Mouse (Mus musculus) kidney, postnatal 14 days (tissue): ENCODE results near the gene Arhgap31.
"Not testable (repeated sequence)": the region's sequence is repeated elsewhere in the genome, so short reads cannot be mapped to it uniquely, and the experiment has no call there.

Experiments used
- DNase-seq: peaks from one replicate; pipeline ENCODE4 v3.0.0; 2022; ENCODE audit warnings: mixed read lengths

Arhgap31 gene

DNA sequence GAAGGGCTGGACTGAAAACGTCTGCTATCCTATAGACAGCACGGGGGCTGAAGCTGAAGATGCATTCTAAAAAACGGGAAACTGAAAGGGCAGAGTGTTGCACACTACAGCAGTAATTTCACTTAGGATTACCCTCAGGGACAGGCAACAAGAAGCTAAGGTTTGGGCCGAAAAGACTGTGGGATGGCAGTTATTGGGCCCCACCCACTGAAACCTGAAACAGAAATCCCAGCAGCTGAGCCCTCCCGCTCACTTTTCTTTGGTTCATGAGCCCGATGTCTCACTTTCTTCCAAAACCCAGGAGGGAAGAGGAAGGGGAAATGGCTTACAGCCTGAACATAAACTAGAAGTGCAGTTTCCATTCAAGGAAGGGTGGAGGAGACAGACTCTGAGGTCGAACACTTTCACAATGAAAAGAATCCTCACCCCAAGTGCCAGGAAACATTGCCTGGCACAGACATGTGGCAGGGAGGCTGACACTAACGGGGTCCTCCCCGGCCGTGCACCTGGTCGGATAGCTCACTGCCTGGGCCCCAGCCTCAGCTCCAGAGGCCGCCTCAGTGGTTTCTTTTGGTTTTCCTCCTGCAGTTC lies 33.5 kb downstream of the Arhgap31 start:
- peak; percentile 42 for DNase-seq

GRCm38 (mm10) chr16:38678853-38679252 lies 34.2 kb downstream of the Arhgap31 start:
- DNase-seq, result no peak

GRCm38 (mm10) chr16:38677941-38678340 lies 35.1 kb downstream of the Arhgap31 start:
- not testable (repeated sequence) for DNase-seq

DNA sequence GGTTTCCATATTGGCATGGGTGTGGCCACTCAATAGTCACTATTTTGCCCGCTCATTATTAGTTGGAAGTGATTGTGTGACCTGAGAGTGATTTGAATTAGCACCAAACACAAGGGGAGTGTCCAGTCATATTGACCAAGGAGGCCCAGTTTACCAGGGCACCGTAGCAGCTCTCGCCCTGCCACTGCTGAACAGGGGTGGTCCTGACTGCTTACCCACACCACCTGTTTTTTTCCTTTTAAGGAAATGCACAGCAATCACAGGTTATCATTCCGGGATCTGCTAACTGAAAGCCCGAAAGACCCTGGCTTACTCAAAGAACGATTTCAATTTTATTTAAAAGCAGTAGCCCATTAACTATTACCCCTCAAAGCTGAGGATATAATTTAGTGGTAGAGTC lies 35.9 kb downstream of the Arhgap31 start:
- DNase-seq, result no peak

DNA sequence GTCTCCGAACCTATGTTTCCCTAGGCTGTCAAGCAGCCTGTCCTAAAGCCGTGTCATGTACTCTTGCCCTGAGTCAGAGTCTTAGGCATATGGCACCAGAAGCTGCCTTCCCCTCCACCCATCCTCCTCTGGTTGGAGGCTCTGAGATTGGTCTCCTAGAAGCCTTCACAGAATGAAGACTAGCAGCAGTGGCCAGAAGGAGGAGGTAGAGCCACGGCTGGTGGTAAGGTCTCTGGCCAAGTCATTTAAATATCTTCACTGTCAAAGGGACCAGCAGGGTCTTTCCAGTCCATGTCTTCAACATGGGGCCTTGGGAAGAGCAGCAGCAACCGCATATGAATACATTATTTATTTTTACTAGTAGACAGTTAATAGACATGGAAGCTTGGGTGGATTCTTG lies 36.4 kb downstream of the Arhgap31 start:
- DNase-seq, result no peak

DNA sequence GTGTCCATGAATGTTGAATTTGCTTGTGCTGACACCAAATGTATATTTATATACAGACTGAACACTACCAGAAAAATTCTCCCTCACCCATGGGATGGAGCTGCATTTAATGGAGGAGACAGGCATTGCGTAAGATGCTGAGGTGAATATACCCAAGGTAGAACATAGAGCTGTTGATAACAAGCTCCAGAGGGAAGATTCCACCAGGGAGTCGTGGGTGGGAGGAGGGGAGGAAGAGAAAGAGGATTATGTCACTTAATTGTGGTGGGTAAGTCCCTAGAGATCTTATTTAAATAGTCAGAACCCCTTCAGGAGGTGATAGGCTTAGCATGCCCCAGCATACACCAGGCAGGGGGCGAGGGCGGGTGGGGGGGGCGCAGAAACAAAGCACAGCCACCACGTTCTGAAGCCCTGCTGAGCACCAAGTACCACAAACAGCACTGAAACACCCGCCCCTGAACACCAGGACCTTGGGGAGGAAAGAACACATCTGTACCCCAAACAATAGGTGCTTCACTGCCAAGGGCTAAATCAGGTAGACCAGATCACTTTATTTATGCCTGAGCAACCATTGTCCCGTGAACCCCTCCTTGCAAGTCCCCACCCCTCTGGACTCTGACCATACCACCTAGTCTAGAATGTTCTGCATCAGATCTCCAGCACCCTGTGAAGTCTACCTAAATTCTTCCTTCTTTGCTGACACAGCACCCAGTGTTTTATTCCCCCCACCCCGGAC lies 37.3 kb downstream of the Arhgap31 start:
- no peak for DNase-seq

DNA sequence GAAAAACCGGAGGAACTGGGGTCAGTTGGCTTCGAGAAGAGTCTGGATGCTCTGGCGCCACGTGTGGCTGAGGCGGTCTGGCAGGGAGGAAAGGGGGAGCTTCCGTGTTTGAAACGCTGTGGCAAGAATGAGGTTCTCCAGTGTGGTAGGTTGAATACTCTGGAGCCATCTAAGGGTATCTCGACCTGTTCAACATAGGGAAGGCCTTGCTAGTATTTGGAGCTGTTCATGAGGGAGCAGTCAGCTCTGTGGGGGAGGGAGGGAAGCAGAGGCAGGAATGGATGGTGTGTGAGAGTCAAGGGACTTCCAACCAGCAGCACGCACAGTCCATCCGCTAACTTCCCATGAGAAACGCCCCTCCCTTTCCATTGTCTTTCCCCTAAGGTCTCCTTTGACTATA lies 38.2 kb downstream of the Arhgap31 start:
- no peak for DNase-seq

GRCm38 (mm10) chr16:38673511-38673910 lies 39.6 kb downstream of the Arhgap31 start:
- no peak for DNase-seq

DNA sequence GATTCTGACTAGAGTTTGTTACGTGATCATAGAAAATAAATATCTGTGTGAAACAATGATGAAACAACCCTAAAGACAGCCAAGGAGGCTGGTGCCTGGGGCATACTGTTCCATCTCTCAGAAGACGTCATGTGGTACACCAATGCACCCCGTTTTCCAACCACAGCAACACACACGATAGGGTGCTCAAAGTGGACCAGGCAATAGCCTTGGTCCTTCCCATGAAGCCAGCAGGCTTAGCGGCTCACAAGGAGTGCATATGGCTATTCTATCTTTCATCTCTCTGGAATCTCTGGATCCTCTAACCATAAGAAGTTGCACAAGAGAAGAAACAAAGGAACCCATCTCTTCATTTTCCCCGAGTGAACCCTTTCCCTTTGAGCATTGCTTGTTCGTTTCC lies 40.1 kb downstream of the Arhgap31 start:
- no peak for DNase-seq

GRCm38 (mm10) chr16:38672370-38672769 lies 40.7 kb downstream of the Arhgap31 start:
- DNase-seq, result no peak

GRCm38 (mm10) chr16:38670621-38671390 lies 42.3 kb downstream of the Arhgap31 start:
- DNase-seq, result no peak

DNA sequence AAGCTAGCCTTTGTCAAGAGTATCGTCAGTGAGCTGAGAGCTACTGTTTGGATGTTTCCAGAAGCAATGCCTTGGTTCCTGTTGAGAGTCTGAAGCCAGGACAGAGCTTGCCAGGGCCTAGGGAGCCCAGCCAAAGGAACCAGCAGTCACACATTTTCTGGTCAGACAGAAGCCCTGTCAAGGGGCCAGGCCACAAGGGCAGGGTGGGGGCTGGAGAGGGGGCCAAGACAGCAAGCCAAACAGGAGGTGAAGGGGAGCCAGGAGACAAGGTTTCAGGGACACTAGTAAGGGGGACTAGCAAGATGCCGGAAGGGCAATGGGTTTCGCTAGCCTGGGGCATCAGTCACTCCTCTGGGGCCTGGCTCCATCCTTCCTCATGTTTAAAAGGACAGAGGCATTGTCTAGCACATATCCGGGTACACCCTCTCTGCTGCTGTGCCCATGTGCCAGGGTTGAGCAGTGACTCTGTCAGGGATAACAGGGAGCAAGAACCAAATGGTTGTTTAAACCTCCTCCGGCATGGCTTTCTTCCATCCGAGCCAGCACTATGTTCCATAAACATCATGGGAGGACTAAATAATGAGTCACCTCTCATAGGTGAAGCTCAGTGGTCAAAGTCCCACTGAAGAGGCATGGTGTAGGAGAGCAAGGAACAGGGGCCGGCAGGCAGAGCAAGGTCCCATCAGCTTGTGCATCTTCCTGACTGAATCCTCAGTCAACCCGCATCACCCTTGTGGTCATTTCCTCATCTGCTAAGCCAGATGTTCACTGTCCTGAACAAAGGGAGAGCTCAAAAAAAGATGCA lies 44.0 kb downstream of the Arhgap31 start:
- DNase-seq, result peak; percentile 59

- peak; percentile 22 for DNase-seq
Measured at GRCm38 (mm10) chr16:38666523-38666922, 46.6 kb downstream of the Arhgap31 start.

GRCm38 (mm10) chr16:38666016-38666415 lies 47.1 kb downstream of the Arhgap31 start:
- no peak for DNase-seq

DNA sequence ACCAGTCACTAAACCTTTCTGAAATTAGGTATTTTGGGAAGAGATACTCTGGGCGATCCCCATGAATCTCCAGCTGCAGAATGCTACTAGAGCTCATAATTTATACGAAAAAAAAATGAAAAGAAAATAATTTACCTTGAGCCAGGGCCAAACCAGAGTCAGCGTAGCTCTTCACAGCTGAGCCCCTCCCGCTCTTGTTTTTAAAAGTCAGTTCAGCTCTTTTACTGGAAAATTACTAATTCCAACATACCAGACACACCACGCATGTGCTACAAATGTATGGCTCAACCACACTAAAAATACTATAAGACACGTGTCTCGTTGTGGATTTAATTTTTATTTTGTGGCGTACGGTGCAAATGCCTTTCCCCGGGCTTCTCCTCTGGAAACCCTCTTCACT lies 50.5 kb downstream of the Arhgap31 start:
- DNase-seq, result no peak

DNA sequence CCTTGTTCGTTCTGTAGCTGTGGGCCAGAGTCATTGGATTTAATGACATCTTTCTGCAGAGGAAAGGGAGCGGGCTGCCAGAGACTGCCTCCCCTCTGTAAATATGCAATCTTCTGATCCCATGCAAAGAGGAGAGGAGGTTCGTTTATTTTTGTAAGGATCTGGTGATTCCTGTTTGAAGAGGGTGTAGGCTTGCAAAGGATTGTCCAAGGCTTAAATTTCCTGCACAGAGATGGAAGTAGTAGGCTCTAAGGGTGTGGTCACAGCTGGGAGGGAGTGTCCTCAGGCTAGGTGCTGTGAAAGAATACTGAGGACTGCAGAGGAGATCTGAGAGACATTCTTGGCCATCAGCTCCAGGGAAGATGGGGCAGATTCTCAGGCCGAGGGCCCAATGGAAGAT lies 58.8 kb downstream of the Arhgap31 start:
- DNase-seq, result no peak

DNA sequence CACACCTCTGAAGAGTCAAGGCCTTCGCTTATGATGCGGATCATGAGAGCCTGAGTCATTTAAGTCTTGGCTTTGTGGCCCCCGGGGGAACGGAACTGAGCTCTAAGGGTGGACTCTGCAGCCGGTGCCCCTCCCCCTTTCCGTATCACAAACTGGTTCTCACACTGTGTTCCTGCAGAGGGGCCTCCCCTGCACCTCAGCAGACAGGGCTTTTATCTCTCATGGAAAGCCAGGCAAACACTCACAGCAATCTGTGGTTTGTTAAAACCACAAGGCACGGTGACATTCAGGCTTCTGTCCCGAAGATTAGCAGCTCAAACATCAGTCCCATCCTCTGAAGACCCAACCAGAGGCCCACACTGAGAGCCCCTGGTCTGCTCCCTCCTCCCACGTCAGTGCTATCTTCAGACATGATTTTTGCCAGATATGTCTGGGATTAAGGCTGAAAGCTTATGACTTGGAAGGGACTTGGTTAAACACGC lies 59.6 kb downstream of the Arhgap31 start:
- peak; percentile 48 for DNase-seq

GRCm38 (mm10) chr16:38652653-38653052 lies 60.4 kb downstream of the Arhgap31 start:
- no peak for DNase-seq

DNA sequence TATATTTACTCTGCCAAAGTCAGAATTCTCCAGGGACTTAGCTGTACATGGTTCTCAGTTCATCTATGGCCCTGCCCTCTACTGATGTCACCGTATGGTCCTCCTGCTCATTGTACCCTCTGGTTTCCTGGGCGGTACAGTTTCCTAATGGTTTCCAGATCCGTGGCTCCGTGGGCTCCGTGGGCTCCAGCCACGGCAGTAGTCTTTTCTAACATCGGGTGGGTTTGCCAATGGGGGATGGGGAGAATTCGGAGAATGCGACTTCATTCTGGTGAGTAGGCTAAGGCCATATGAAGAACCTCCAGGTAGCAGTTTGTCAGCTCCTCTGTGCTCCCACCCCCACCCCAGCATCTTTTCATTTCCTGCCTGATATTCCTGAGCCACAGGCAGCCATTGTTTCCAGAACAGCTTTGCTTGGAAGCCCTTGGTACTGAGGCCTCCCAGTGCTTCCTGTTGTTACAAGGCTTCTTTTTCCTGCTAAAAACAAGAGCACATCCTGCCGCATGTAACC lies 61.3 kb downstream of the Arhgap31 start:
- peak; percentile 58 for DNase-seq

- no peak for DNase-seq
Measured at GRCm38 (mm10) chr16:38651306-38651705, 61.8 kb downstream of the Arhgap31 start.

GRCm38 (mm10) chr16:38649431-38649827 lies 63.6 kb downstream of the Arhgap31 start:
- DNase-seq, result no peak

GRCm38 (mm10) chr16:38648783-38649430 lies 64.2 kb downstream of the Arhgap31 start:
- DNase-seq, result no peak
